Mouse (Mus musculus) lung, postnatal 0 days (tissue): ENCODE measurements around the gene Dnajc7. TPM values are rescaled to one million over a fixed set of nuclear protein-coding genes. Genes with fewer than 3 reads are reported as not detected.

ENCODE experiments used
- ATAC-seq: fragments of 200-750 bp; cut with Nextera tagmentation; 2 replicates; pipeline ENCODE4 v1.8.0; 2017; ENCODE audit warnings: moderate library complexity
- DNase-seq: peaks from one replicate; pipeline ENCODE4 v3.0.0-alpha.2; 2016; ENCODE audit warnings: low spot score
- H3K27ac ChIP-seq: fragments of 300-500 bp; sonication (generic); 2 replicates; pipeline ENCODE4 v1.5.1; 2014; ENCODE audit warnings: antibody characterized with exemption, mild to moderate bottlenecking, low read length, mixed read lengths
- H3K27me3 ChIP-seq: fragments of 300-500 bp; sonication (generic); replicated peaks from 2 replicates; pipeline ENCODE4 v1.6.1; 2014; ENCODE audit warnings: low read length, mixed read lengths; ENCODE audit not compliant: insufficient read depth
- H3K36me3 ChIP-seq: fragments of 300-500 bp; sonication (generic); 2 replicates; pipeline ENCODE4 v1.6.1; 2014; ENCODE audit warnings: low read length, mixed read lengths; ENCODE audit not compliant: insufficient read depth
- H3K4me1 ChIP-seq: fragments of 300-500 bp; sonication (generic); 2 replicates; pipeline ENCODE4 v1.6.1; 2014; ENCODE audit warnings: antibody characterized with exemption, low read depth, low read length, mixed read lengths; ENCODE audit not compliant: insufficient read depth
- H3K4me2 ChIP-seq: fragments of 300-500 bp; sonication (generic); replicated peaks from 2 replicates; pipeline ENCODE4 v1.6.1; 2014; ENCODE audit warnings: low read depth, mild to moderate bottlenecking, low read length, moderate library complexity, mixed read lengths
- H3K4me3 ChIP-seq: fragments of 300-500 bp; sonication (generic); 2 replicates; pipeline ENCODE4 v1.5.1; 2014; ENCODE audit warnings: low read depth, low read length
- H3K9ac ChIP-seq: fragments of 300-500 bp; sonication (generic); replicated peaks from 2 replicates; pipeline ENCODE4 v1.6.1; 2014; ENCODE audit warnings: low read depth, mild to moderate bottlenecking
- H3K9me3 ChIP-seq: fragments of 300-500 bp; sonication (generic); 2 replicates; pipeline ENCODE4 v1.6.1; 2016; ENCODE audit warnings: low read length, mixed read lengths
- CTCF ChIP-seq: IDR thresholded peaks from 2 replicates; pipeline ENCODE4 v1.5.1; 2016; ENCODE audit warnings: antibody characterized with exemption, mild to moderate bottlenecking
- EP300 ChIP-seq: IDR thresholded peaks from 2 replicates; pipeline ENCODE4 v1.6.1; 2016; ENCODE audit warnings: antibody characterized with exemption, mild to moderate bottlenecking, control low read depth
- WGBS: fragments of 180-500 bp; shearing (Covaris S2); extraction: QIAGEN DNeasy Blood & Tissue Kit; methylation state at CpG from one replicate; pipeline ENCODE4 v1.1.7; 2014; 5-methylcytosine and 5-hydroxymethylcytosine counted together
- polyA plus RNA-seq: library from polyadenylated mRNA; unstranded; fragments of >200 nt; fragmentation: Nextera tagmentation; extraction: Ambion mirVana; gene quantifications from 2 replicates; pipeline ENCODE4 v1.2.1, GENCODE M21; 2015

Gene Dnajc7
- polyA plus RNA-seq, 1 experiment from 2014 or later = 99.1 TPM

DNA sequence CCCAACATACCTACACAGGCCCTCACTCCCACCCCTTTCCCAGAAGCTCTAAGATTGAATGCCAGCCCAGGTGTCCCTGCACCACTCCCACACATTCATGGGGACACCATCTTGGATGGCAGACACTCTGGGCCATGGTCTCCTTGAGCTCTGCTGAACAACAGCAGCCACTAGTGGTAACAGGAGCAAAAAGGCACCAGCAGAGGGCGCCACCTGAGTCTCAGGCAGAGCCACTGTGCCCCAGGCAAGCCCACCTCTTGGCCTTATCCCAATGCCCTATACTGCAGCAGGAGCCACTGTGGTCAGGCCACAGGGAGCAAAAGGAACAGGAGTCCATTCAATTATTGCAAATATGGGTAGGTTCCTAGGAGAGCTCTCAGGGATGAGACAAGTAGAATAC, 26.3 kb upstream of the Dnajc7 start:
- no peaks in the 10 kb centered on the region for H3K4me1 ChIP-seq
- H3K9ac ChIP-seq = no peak overlapping the region
- H3K27ac ChIP-seq = no peak overlapping the region
- WGBS = 6% methylated on average over 1 of the region's 1 CpGs
- H3K4me3 ChIP-seq = no peak overlapping the region
- no peak overlapping the region for H3K4me2 ChIP-seq
- H3K36me3 ChIP-seq = no peaks in the 10 kb centered on the region
- ATAC-seq (no peak), DNase-seq (peak; percentile 50)
- TF ChIP-seq CTCF (peak; percentile 78), EP300 (no peak)
- H3K27me3 ChIP-seq = no peaks in the 10 kb centered on the region; the same call in 1 of the 2 replicates
- no peaks in the 10 kb centered on the region for H3K9me3 ChIP-seq

DNA sequence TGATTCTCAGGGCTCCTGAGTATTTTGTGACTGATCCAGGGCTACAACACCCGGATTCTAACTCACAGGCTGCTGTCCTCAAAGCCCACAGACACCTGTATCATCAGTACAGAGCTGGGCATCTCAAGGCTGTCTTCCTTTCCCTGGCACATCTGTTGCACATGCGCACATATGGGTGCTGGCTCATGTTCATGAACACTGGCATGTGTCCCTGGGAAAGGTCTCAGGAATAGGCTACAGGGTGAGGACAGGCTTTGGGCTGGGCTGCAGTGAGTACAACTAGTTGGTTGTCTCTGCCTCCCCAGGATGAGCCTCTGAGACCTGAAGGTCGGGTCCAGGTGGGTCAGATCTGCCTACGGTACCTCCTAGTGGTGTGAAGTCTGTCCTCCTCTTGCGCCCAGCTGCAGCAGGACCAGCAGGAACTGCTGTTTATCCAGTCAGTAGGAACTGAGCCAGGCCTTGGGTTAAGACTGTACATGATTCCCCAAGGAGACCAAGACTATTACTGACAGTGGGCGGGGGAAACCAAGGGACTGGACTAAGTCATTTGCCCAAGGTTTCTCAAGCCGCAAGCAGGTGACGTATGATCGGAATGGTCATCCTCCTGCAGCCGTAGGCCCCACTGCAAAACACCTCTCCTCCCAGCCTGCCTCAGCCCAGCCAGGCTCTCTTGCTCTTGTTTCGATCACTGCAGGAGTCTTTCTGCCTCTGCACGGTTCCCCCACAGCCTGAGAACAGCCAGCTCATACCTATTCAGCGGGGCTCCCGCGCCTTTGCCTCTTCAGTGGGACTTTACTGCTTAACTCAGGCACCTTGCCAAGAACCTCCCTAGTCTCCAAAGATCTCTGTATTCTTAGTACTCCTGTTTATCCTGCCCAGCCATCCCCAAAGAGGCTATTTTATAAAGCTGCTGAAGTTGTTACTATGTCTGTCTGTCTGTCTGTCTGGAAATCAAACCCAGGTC, 23.9 kb upstream of the Dnajc7 start:
- WGBS = 59% methylated on average over 15 of the region's 15 CpGs
- no peak overlapping the region for H3K27ac ChIP-seq
- H3K4me1 ChIP-seq = no peaks in the 10 kb centered on the region; the same call in 1 of the 2 replicates
- ATAC-seq (no peak), DNase-seq (no peak)
- no peaks in the 10 kb centered on the region for H3K9me3 ChIP-seq
- no peaks in the 10 kb centered on the region for H3K36me3 ChIP-seq
- no peak overlapping the region for H3K4me2 ChIP-seq
- no peak overlapping the region for H3K9ac ChIP-seq
- no peak overlapping the region for H3K4me3 ChIP-seq
- 0 out of 2 replicates have a peak, but pooled peaks cover 7% of the 10 kb centered on the region for H3K27me3 ChIP-seq
- TF ChIP-seq EP300 = no peak
- no peak for TF ChIP-seq CTCF

DNA sequence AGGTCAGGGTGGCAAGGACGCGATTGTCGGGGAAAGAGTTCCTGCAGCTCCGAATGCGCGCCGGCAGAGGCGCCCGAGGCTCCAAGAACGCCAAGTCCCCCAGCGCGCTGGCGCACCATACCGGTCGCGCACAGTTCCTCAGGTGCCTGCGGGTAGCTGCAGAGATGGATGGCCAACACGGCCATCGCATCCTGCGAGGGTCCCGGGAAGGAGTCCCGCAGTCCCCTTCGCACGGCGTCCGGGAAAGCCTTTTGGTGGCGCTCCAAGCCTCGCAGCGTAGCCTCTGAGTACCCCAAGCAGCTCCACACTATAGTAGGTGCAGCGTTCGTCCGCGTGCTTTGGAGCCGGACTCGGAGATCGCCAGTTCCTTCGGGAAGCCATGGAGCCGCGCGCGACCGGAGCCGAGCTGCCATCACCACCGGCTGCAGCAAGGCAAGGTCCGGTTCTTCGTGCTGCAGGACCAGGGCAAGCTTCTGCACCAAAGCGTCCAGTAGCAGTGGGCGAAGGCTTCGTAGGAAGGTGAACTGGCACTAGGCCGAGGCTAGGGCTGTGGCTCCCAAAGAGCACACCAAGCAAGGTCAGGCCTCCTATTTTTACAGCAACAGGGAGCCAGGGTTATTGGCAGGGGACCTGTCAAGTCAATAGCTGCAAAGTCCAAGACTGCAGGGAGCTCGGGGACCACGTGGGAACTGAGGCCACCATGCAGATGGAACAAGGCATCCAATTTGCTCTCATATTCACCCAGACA, 20.4 kb upstream of the Dnajc7 start:
- Histone ChIP-seq H3K4me2 (peak overlapping the region; percentile 49), H3K9ac (no peak overlapping the region), H3K36me3 (no peaks in the 10 kb centered on the region), H3K27ac (no peak overlapping the region), H3K27me3 (0 out of 2 replicates have a peak, but pooled peaks cover 7% of the 10 kb centered on the region), H3K4me3 (0 out of 2 replicates have a peak overlapping the region, but pooled peaks have one; percentile 15), H3K4me1 (no peaks in the 10 kb centered on the region; the same call in 1 of the 2 replicates), H3K9me3 (no peaks in the 10 kb centered on the region)
- peak; percentile 56 for DNase-seq
- WGBS = 9% methylated on average over 44 of the region's 52 CpGs
- TF ChIP-seq EP300 (no peak), CTCF (peak; percentile 71)
- no peak for ATAC-seq

DNA sequence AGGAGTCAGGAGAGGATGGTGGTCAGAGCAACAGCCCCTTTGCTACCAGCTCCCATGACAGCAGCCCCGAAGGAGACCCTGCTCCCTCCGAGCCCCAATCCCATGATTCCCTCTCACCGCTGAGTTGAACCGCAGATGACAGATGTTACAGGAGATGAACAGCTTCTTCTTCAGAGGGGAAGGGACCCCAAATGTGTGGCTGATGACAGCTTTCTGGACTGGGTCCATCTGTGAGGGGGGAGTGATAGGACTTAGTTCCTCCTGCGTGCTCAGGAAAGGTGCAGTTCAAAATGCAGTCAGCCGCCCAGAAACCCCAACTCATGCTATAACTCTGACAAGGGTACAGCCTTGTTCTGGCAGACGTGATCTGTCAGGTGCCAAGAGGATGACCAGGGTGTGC, 14.6 kb upstream of the Dnajc7 start:
- Histone ChIP-seq H3K4me2 (no peak overlapping the region), H3K36me3 (no peaks in the 10 kb centered on the region), H3K9ac (no peak overlapping the region), H3K4me3 (no peak overlapping the region), H3K4me1 (no peaks in the 10 kb centered on the region), H3K27ac (no peak overlapping the region), H3K27me3 (no peaks in the 10 kb centered on the region), H3K9me3 (no peaks in the 10 kb centered on the region)
- WGBS = 56% methylated on average over 7 of the region's 7 CpGs
- DNase-seq = no peak
- no peak for TF ChIP-seq EP300
- no peak for TF ChIP-seq CTCF
- no peak for ATAC-seq

DNA sequence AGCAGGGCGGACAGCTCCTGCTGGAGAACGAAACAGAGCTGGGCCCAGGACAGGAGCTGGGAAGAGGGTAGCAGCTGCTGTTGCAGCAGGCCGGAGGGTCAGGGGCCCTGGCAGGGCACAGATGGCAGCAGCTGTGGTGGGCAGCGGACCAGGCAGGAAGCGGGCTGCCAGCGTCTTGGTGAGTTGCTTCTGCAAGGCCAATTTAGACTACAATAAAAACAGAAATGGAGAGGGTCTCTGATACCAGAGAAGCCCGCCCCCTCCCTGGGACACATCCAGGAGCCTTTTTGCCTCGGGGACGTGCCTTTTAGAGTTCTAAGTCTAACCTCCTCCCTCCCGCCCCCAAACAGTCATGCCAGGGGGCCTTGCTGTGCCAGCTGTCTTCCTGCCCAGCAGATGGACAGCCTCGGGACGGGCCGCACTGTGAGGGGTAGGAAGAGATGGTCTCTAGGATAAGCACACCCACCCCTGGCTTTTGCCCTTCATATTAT, 8.9 kb upstream of the Dnajc7 start:
- Histone ChIP-seq H3K4me2 (0 out of 2 replicates have a peak overlapping the region, but pooled peaks have one; percentile 11), H3K27ac (no peak overlapping the region), H3K27me3 (no peaks in the 10 kb centered on the region), H3K9ac (no peak overlapping the region), H3K9me3 (no peaks in the 10 kb centered on the region), H3K36me3 (0 out of 2 replicates have a peak, but pooled peaks cover 9% of the 10 kb centered on the region), H3K4me3 (no peak overlapping the region), H3K4me1 (peaks cover 5% of the 10 kb centered on the region)
- DNase-seq (no peak), ATAC-seq (no peak)
- no peak for TF ChIP-seq CTCF
- no peak for TF ChIP-seq EP300
- 37% methylated on average over 13 of the region's 13 CpGs for WGBS

DNA sequence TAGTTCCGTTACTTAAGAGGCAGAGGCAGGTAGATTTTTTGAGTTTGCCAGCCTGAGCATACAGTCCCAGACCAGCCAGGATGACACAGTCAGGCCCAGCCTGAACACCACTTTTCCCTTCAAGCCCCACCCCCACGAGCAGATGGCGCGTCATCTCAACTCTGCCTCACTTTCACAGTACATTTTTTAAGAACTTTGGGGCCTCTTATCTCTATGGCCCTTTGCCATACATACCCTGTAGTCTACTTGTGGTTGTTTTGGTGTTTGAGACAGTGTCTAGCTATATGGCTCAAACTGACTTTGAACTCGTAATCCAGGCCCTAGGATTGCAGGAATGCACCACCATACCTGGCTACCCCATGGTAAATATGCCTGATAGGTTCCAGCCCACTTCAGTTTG, 8.1 kb upstream of the Dnajc7 start:
- ATAC-seq = no peak
- H3K27me3 ChIP-seq = no peaks in the 10 kb centered on the region
- peaks cover 7% of the 10 kb centered on the region for H3K4me1 ChIP-seq
- H3K27ac ChIP-seq = no peak overlapping the region
- no peak overlapping the region for H3K9ac ChIP-seq
- no peaks in the 10 kb centered on the region for H3K9me3 ChIP-seq
- H3K4me2 ChIP-seq = no peak overlapping the region
- H3K36me3 ChIP-seq = 0 out of 2 replicates have a peak, but pooled peaks cover 9% of the 10 kb centered on the region
- no peak overlapping the region for H3K4me3 ChIP-seq
- DNase-seq = no peak
- WGBS = 75% methylated on average over 5 of the region's 5 CpGs
- TF ChIP-seq CTCF (no peak), EP300 (no peak)
